Mouse (Mus musculus): ENCODE results near the gene P4htm. TPM values are rescaled to one million over a fixed set of nuclear protein-coding genes. Genes with fewer than 3 reads are reported as not detected.

Gene P4htm
- total RNA-seq (2012; rRNA removed): 9.1 and 11.0 TPM in 2 replicates
- total RNA-seq (2014; rRNA removed): 4.8 and 5.4 TPM in 2 replicates
- polyA plus RNA-seq (2012; ENCODE audit: insufficient read length, low read depth): 7.9 and 9.5 TPM in 2 replicates

- Histone ChIP-seq H3K36me3 (replicated peaks in 1 of 2; ENCODE audit: control insufficient read depth in 1 of 2, insufficient read depth in 1 of 2, low read length in 1 of 2) (peaks cover 2 to 29% of the 10 kb centered on the region in 2 experiments), H3K9me3 (replicated peaks; ENCODE audit: low read length) (no peaks in the 10 kb centered on the region), H3K9ac (ENCODE audit: insufficient read depth, low read depth) (peak within 1 kb of the TSS; percentile 63), H3K4me3 (replicated peaks in 1 of 3; ENCODE audit: low read depth in 2 of 3, low read length in 2 of 3, poor library complexity in 1 of 3) (peak within 1 kb of the TSS; percentile 62 to 72 (median 70)), H3K4me2 (ENCODE audit: insufficient read depth, low read depth, poor library complexity, severe bottlenecking) (peak within 1 kb of the TSS; percentile 91), H3K4me1 (ENCODE audit: control insufficient read depth in 1 of 2, insufficient read depth in 2 of 2) (peaks cover 0 to 19% of the 10 kb centered on the region in 2 experiments; a peak in 2 of 4 replicates), H3K79me2 (replicated peaks; ENCODE audit: control insufficient read depth, extremely low read depth, insufficient read depth, poor library complexity, severe bottlenecking) (no peaks in the 10 kb centered on the region), H3K27ac (ENCODE audit: insufficient read depth, low read depth) (no peak within 1 kb of the TSS), H3K27me3 (replicated peaks) (no peaks in the 10 kb centered on the region)
- dilution Hi-C loops (cut with MboI; ENCODE audit: extremely low pct_ligation_motif_present, extremely low pct_unique_long_range_greater_than_20kb, low sequenced_read_pairs) (no loop called here), in situ Hi-C loops (cut with MboI; ENCODE audit: low pct_ligation_motif_present, low pct_unique_long_range_greater_than_20kb, low sequenced_read_pairs) (no loop called here)
- DNase-seq (ENCODE audit: extremely low read depth): peak; percentile 60
- no peak for TF ChIP-seq MAX (IDR thresholded peaks at IDR 0.05; ENCODE audit: low read length)
- peak; percentile 74 for TF ChIP-seq TCF12 (IDR thresholded peaks at IDR 0.05; ENCODE audit: low read depth, low read length)
- TF ChIP-seq PAX5 (IDR thresholded peaks at IDR 0.05; ENCODE audit: low read length): no peak
- 0 out of 2 replicates have a peak, but pooled peaks have one; percentile 18 for TF ChIP-seq KAT2A (IDR thresholded peaks at IDR 0.05; ENCODE audit: insufficient replicate concordance, low read length)
- TF ChIP-seq NELFE (IDR thresholded peaks at IDR 0.05; ENCODE audit: low read depth, low read length): peak; percentile 76
- TF ChIP-seq TBP (conservative IDR thresholded peaks at IDR 0.05; ENCODE audit: low read depth, low read length): no peak
- no peak for TF ChIP-seq POLR2AphosphoS2 (IDR thresholded peaks at IDR 0.05; ENCODE audit: low read depth, low read length)
- TF ChIP-seq SMC3 (IDR thresholded peaks at IDR 0.05; ENCODE audit: low read depth, low read length): no peak
- no peak for TF ChIP-seq RCOR1 (conservative IDR thresholded peaks at IDR 0.05; ENCODE audit: low read depth, low read length)
- TF ChIP-seq MAZ (IDR thresholded peaks at IDR 0.05; ENCODE audit: low read depth, low read length): peak; percentile 71; the same call in 1 of the 2 replicates
- TF ChIP-seq SIN3A (IDR thresholded peaks at IDR 0.05; ENCODE audit: low read length): no peak
- TF ChIP-seq ETS1 (conservative IDR thresholded peaks at IDR 0.05; ENCODE audit: low read depth, low read length): no peak
- TF ChIP-seq JUN (IDR thresholded peaks at IDR 0.05; ENCODE audit: insufficient read depth, low read depth, low read length): no peak
- peak; percentile 53; the same call in 1 of the 2 replicates for TF ChIP-seq MXI1 (IDR thresholded peaks at IDR 0.05; ENCODE audit: low read depth, low read length)
- no peak for TF ChIP-seq EP300 (IDR thresholded peaks at IDR 0.05; ENCODE audit: low read length)
- peak; percentile 82 for TF ChIP-seq POLR2A (IDR thresholded peaks at IDR 0.05; ENCODE audit: low read depth, low read length)
- TF ChIP-seq ZKSCAN1 (IDR thresholded peaks at IDR 0.05; ENCODE audit: borderline replicate concordance, low read depth, low read length): no peak
- no peak for TF ChIP-seq MYC (IDR thresholded peaks at IDR 0.05; ENCODE audit: low read depth, low read length)
- no peak; the same call in 1 of the 2 replicates for TF ChIP-seq UBTF (IDR thresholded peaks at IDR 0.05; ENCODE audit: low read depth, low read length)
- TF ChIP-seq HCFC1 (IDR thresholded peaks at IDR 0.05; ENCODE audit: low read depth, low read length): no peak; the same call in 1 of the 2 replicates
- TF ChIP-seq ZNF384 (IDR thresholded peaks at IDR 0.05; ENCODE audit: low read depth, low read length): no peak
- no peak for TF ChIP-seq GABPA (IDR thresholded peaks at IDR 0.05; ENCODE audit: insufficient replicate concordance, low read depth, low read length)
- TF ChIP-seq MEF2A (IDR thresholded peaks at IDR 0.05; ENCODE audit: borderline replicate concordance, low read depth, low read length): 0 out of 2 replicates have a peak, but pooled peaks have one; percentile 20
- no peak for TF ChIP-seq MAFK (IDR thresholded peaks at IDR 0.05; ENCODE audit: insufficient replicate concordance, low read length)
- TF ChIP-seq USF1 (IDR thresholded peaks at IDR 0.05; ENCODE audit: low read depth, low read length): no peak
- no peak for TF ChIP-seq CTCF (conservative IDR thresholded peaks at IDR 0.05 in 1 of 2, IDR thresholded peaks at IDR 0.05 in 1 of 2; ENCODE audit: low read depth in 2 of 2, low read length in 2 of 2)
- peak; percentile 84 for TF ChIP-seq NRF1 (IDR thresholded peaks at IDR 0.05; ENCODE audit: low read depth, low read length)
- TF ChIP-seq ELF1 (IDR thresholded peaks at IDR 0.05; ENCODE audit: low read depth, low read length): no peak; the same call in 1 of the 2 replicates
- peak; percentile 26; the same call in 1 of the 2 replicates for TF ChIP-seq IRF4 (IDR thresholded peaks at IDR 0.05; ENCODE audit: low read depth, low read length)
- no peak for TF ChIP-seq E2F4 (IDR thresholded peaks at IDR 0.05; ENCODE audit: insufficient replicate concordance, low read depth, low read length)
- TF ChIP-seq ZC3H11A (IDR thresholded peaks at IDR 0.05; ENCODE audit: low read depth, low read length): no peak
- TF ChIP-seq USF2 (conservative IDR thresholded peaks at IDR 0.05; ENCODE audit: low read depth, low read length): no peak
- no peak for TF ChIP-seq RAD21 (IDR thresholded peaks at IDR 0.05; ENCODE audit: low read depth, low read length)
- peak; percentile 10; the same call in 1 of the 2 replicates for TF ChIP-seq BHLHE40 (IDR thresholded peaks at IDR 0.05; ENCODE audit: low read depth, low read length)
- no peak for TF ChIP-seq JUND (conservative IDR thresholded peaks at IDR 0.05; ENCODE audit: low read depth, low read length)
- TF ChIP-seq CHD2 (IDR thresholded peaks at IDR 0.05; ENCODE audit: low read length): no peak
- TF ChIP-seq CHD1 (IDR thresholded peaks at IDR 0.05; ENCODE audit: low read depth, low read length): no peak
- no peak; the same call in 1 of the 2 replicates for TF ChIP-seq ZMIZ1 (IDR thresholded peaks at IDR 0.05; ENCODE audit: low read depth, low read length)
These were observed at the start of gene P4htm for GRCm38 (mm10) chr9:108596998-108597764. TSS of gene P4htm (minus strand) at chr9:108597667.
